Mouse (Mus musculus) liver, adult 2 months (tissue): ENCODE data around the gene Colq. TPM values are rescaled to one million over a fixed set of nuclear protein-coding genes. Genes with fewer than 3 reads are reported as not detected.
A peak's percentile ranks its signal among the peaks of the same experiment; 100 is the strongest.

Experiments
- DNase-seq: peaks from one replicate; pipeline ENCODE4 v3.0.0-alpha.2; 2011; ENCODE audit warnings: low read depth, low spot score; ENCODE audit errors: extremely low read depth
- H3K27ac ChIP-seq: fragments of 200-500 bp; replicated peaks from 2 replicates; pipeline ENCODE4 v1.5.1; 2012; ENCODE audit warnings: low read depth, mild to moderate bottlenecking, control low read depth, inconsistent platforms, low read length; ENCODE audit not compliant: insufficient read depth
- H3K27me3 ChIP-seq: fragments of 200-500 bp; 2 replicates; pipeline ENCODE4 v1.6.1; 2012; ENCODE audit warnings: mild to moderate bottlenecking, moderate library complexity, low read length, inconsistent platforms; ENCODE audit not compliant: control insufficient read depth, insufficient read depth
- H3K36me3 ChIP-seq: fragments of 200-500 bp; 2 replicates; pipeline ENCODE4 v1.6.1; 2012; ENCODE audit warnings: low read length, inconsistent platforms; ENCODE audit not compliant: control insufficient read depth, insufficient read depth
- H3K4me1 ChIP-seq: fragments of 200-500 bp; 2 replicates; pipeline ENCODE4 v1.6.1; 2011; ENCODE audit warnings: low read length; ENCODE audit not compliant: control insufficient read depth, insufficient read depth
- H3K4me3 ChIP-seq: fragments of 200-500 bp; 2 replicates; pipeline ENCODE4 v1.5.1; 2011; ENCODE audit warnings: low read depth, mild to moderate bottlenecking, control low read depth, low read length, moderate library complexity; ENCODE audit not compliant: insufficient read depth
- H3K79me2 ChIP-seq: fragments of 200-500 bp; 2 replicates; pipeline ENCODE4 v1.6.1; 2012; ENCODE audit warnings: inconsistent platforms, mild to moderate bottlenecking, low read length, moderate library complexity; ENCODE audit not compliant: control insufficient read depth, insufficient read depth
- H3K9ac ChIP-seq: fragments of 200-500 bp; 2 replicates; pipeline ENCODE4 v1.6.1; 2012; ENCODE audit warnings: low read depth, mild to moderate bottlenecking, control low read depth, inconsistent platforms, low read length
- CTCF ChIP-seq: fragments of 200-500 bp; IDR thresholded peaks from 2 replicates; pipeline ENCODE4 v1.5.1; 2011; ENCODE audit warnings: low read depth, low read length, control low read depth
- POLR2A ChIP-seq: fragments of 200-500 bp; IDR thresholded peaks from 2 replicates; pipeline ENCODE4 v1.6.1; 2011; ENCODE audit warnings: low read length, control low read depth; ENCODE audit not compliant: insufficient read depth; ENCODE audit errors: extremely low read depth
- WGBS: fragments of 180-500 bp; shearing (Covaris S2); methylation state at CpG from one replicate; pipeline ENCODE4 v1.1.7; 2018; 5-methylcytosine and 5-hydroxymethylcytosine counted together
- polyA plus RNA-seq: library from polyadenylated mRNA; depleted of rRNA; stranded (reverse); fragments of >200 nt; gene quantifications from 2 replicates; pipeline ENCODE4 v1.2.3, GENCODE M21; 2012
- total RNA-seq: library from RNA; depleted of rRNA; stranded (reverse); fragments of >200 nt; gene quantifications from 2 replicates; pipeline ENCODE4 v1.2.3, GENCODE M21; 2014

The Colq gene
- total and polyA plus RNA-seq, 2 experiments, result under 0.01 to 0.06 TPM

DNA sequence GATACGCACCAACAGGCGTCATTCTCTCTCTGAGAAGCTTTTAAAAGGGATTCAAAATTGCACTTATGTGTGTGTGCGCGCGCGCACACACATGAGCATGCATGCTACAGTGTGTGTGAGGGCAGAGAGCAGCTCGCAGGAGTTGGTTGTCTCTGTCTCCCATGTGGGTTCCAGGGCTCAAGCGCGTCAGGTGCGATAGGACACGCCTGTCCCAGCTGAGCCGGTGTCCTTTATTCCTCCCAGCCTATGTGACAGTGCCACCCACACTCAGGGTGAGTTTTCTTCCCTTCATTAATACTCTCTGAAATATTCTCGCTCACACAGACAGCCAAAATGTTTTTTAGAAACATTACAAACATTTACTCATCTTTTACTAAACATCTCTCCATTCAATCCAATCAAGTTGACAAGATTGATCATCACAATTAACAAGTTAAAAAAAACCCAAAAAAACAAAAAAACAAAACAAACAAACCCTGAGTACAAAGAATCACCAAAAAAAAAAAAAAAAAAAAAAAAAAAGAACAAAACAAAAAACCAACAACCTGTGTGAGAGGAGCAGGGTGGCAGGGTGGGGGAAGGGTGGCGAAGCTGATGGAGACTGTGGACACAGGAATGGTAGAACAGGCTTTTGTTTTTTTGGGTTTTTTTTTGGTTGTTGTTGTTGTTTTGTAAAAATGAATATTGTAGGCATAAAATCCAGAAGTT is 10.9 kb upstream of the Colq start:
- TF ChIP-seq CTCF (no peak), POLR2A (no peak)
- Histone ChIP-seq H3K36me3 (peaks cover 34% of the 10 kb centered on the region), H3K9ac (no peak overlapping the region), H3K27me3 (no peaks in the 10 kb centered on the region), H3K79me2 (no peaks in the 10 kb centered on the region), H3K4me1 (no peaks in the 10 kb centered on the region), H3K4me3 (no peak overlapping the region), H3K27ac (no peak overlapping the region)
- no peak for DNase-seq
- 94% methylated on average over 14 of the region's 14 CpGs for WGBS

DNA sequence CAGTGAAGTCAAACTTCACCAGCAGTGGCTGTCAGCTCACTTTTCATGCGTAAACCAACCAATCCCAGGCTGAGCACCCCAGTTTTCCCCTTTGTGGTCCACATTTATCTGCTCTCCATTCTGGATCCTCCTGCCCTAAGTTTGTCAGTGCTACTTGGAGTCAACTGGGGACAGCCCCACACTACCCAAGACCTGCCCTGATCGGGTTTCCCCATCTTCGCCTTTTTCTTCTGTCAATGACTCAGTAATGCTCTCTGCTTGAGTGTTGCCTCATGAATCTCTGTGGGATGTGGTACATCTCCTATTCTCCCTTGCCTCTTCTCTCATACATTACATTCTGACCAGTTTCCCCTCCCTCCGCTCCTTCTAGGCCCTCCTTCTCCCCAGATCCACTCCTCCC is 6.3 kb upstream of the Colq start:
- DNase-seq, result no peak
- Histone ChIP-seq H3K27me3 (no peaks in the 10 kb centered on the region), H3K27ac (no peak overlapping the region), H3K4me3 (no peak overlapping the region), H3K4me1 (no peaks in the 10 kb centered on the region), H3K79me2 (no peaks in the 10 kb centered on the region), H3K9ac (no peak overlapping the region), H3K36me3 (no peaks in the 10 kb centered on the region)
- WGBS, result 98% methylated on average over 4 of the region's 4 CpGs
- TF ChIP-seq CTCF (no peak), POLR2A (no peak)

DNA sequence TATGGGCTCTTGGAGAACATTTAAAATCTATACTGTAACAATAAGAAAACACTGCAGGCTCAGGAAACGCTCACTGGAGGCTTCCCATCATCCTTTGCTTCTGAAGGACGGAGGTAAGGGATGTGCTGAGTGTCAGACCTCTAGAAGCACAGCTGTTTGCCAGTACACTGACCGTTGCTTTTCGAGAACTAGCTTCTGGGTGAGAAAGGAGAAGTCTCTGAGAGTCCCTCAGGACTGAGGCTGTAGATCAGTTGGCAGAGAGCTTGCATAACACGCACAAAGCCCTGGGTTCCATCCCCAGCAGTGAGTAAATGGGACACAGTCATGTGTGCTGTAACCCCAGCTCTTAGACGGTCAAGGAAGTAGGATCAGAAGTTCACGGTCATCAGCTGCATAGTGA is 5.3 kb upstream of the Colq start:
- no peak for TF ChIP-seq POLR2A
- TF ChIP-seq CTCF, result no peak
- Histone ChIP-seq H3K79me2 (no peaks in the 10 kb centered on the region), H3K4me3 (no peak overlapping the region), H3K4me1 (no peaks in the 10 kb centered on the region), H3K36me3 (no peaks in the 10 kb centered on the region), H3K9ac (no peak overlapping the region), H3K27ac (no peak overlapping the region), H3K27me3 (no peaks in the 10 kb centered on the region)
- peak; percentile 55 for DNase-seq
- WGBS, result 79% methylated on average over 7 of the region's 7 CpGs

DNA sequence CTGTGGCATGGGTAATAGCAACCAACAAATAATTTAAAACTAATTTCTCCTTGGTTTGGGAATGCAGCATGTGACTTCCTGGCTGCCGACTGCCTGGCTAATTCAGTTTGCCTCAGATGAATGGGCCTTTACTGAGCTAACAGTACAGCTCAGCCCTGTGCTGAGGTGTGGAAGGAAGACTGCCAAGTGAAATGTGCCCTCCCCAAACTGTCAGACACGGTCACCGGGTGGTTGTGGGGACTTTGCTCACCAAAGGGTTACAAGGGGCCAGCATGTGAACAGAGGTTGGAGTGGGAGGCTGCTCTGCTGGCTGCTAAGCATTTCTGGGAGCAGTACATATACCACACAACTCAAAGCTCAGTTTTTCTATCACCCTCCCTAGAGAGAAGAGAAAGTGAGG is 3.5 kb upstream of the Colq start:
- peak; percentile 56 for DNase-seq
- no peak overlapping the region for H3K27ac ChIP-seq
- no peaks in the 10 kb centered on the region for H3K4me1 ChIP-seq
- H3K79me2 ChIP-seq, result no peaks in the 10 kb centered on the region
- H3K4me3 ChIP-seq, result no peak overlapping the region
- no peaks in the 10 kb centered on the region for H3K36me3 ChIP-seq
- 21% methylated on average over 3 of the region's 3 CpGs for WGBS
- no peaks in the 10 kb centered on the region for H3K27me3 ChIP-seq
- no peak overlapping the region for H3K9ac ChIP-seq
- no peak for TF ChIP-seq CTCF
- no peak for TF ChIP-seq POLR2A

DNA sequence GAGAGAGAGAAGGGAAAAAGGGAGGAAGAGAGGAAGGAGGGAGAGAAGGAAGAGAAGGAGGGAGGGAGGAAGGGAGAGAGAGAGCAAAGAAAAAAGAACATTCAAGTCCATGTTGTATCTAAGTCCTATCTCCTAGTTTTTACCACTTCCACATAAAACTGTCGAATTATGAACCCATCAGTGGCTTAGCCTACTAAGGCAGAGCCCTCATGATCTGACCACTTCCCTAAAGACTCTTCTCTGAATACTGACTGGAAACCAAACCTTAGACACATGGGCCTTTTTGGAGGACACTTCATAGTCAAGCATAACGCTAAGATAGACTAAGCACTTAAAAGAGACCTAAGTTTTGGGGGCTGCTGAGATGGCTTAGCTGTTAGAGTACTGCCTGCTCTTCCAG is 1.9 kb upstream of the Colq start:
- no peaks in the 10 kb centered on the region for H3K4me1 ChIP-seq
- H3K4me3 ChIP-seq, result no peak overlapping the region
- no peaks in the 10 kb centered on the region for H3K27me3 ChIP-seq
- H3K9ac ChIP-seq, result no peak overlapping the region
- H3K36me3 ChIP-seq, result no peaks in the 10 kb centered on the region
- no peak for TF ChIP-seq CTCF
- no peak for TF ChIP-seq POLR2A
- no peak for DNase-seq
- no peak overlapping the region for H3K27ac ChIP-seq
- WGBS, result 84% methylated on average over 2 of the region's 2 CpGs
- no peaks in the 10 kb centered on the region for H3K79me2 ChIP-seq

DNA sequence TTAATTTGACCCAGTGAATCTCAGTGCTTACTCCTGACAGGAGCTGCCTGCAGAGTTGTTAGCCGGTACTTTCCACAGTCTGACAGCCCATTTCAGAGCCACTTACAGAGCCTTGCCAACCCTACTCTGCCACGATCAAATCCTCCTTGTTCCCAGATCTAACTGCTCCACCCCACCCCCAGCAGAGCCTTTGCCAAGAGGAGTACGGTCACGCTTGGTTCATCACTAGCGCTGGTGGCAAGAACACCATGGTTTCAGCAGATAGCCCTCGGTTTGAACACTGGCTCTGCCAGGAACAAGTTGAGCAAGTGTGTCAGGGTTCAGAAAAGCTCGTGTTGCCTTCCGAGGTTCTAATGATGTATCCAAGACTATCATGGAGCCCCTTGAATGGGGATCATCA is 4.7 kb downstream of the Colq start:
- TF ChIP-seq CTCF, result no peak
- no peak for TF ChIP-seq POLR2A
- Histone ChIP-seq H3K27ac (no peak overlapping the region), H3K9ac (no peak overlapping the region), H3K36me3 (no peaks in the 10 kb centered on the region), H3K79me2 (no peaks in the 10 kb centered on the region), H3K4me1 (no peaks in the 10 kb centered on the region), H3K4me3 (no peak overlapping the region), H3K27me3 (no peaks in the 10 kb centered on the region)
- DNase-seq, result no peak
- WGBS, result 82% methylated on average over 8 of the region's 8 CpGs
